Mouse (Mus musculus) brown adipose tissue, adult 24 weeks (tissue): ENCODE data around the gene Ahctf1. TPM values are rescaled to one million over a fixed set of nuclear protein-coding genes. Genes with fewer than 3 reads are reported as not detected.
"Not testable (repeated sequence)": the region's sequence is repeated elsewhere in the genome, so short reads cannot be mapped to it uniquely, and the experiment has no call there.

ENCODE experiments used
- H3K27ac ChIP-seq: fragments of 200-500 bp; replicated peaks from 2 replicates; pipeline ENCODE4 v1.5.1; 2012; ENCODE audit warnings: low read depth, mild to moderate bottlenecking, low read length
- H3K4me1 ChIP-seq: fragments of 200-500 bp; 2 replicates; pipeline ENCODE4 v1.6.1; 2012; ENCODE audit warnings: low read length, mixed read lengths; ENCODE audit not compliant: control insufficient read depth, insufficient read depth, insufficient read length
- H3K4me3 ChIP-seq: fragments of 200-500 bp; 2 replicates; pipeline ENCODE4 v1.5.1; 2012; ENCODE audit warnings: low read depth, mild to moderate bottlenecking, low read length, moderate library complexity; ENCODE audit not compliant: insufficient read depth
- polyA plus RNA-seq: library from polyadenylated mRNA; stranded (reverse); fragments of >200 nt; gene quantifications from 2 replicates; pipeline ENCODE4 v1.2.4, GENCODE M21; 2012; ENCODE audit not compliant: missing spikeins, insufficient read depth, insufficient read length

Ahctf1 gene
- polyA plus RNA-seq, 1 experiment, result 8.3 TPM

- H3K4me3 ChIP-seq, H3K4me1 ChIP-seq, H3K27ac ChIP-seq: not testable (repeated sequence)
These were observed 15.2 kb upstream of the Ahctf1 start for GRCm38 (mm10) chr1:179818490-179819278.

GRCm38 (mm10) chr1:179814616-179815015 is 11.1 kb upstream of the Ahctf1 start:
- H3K27ac ChIP-seq, result no peak overlapping the region
- H3K4me1 ChIP-seq, result no peaks in the 10 kb centered on the region
- H3K4me3 ChIP-seq, result no peak overlapping the region

GRCm38 (mm10) chr1:179813385-179813784 is 9.9 kb upstream of the Ahctf1 start:
- H3K4me3 ChIP-seq, result no peak overlapping the region
- H3K4me1 ChIP-seq, result no peaks in the 10 kb centered on the region
- no peak overlapping the region for H3K27ac ChIP-seq

GRCm38 (mm10) chr1:179808300-179808699 is 4.8 kb upstream of the Ahctf1 start:
- no peaks in the 10 kb centered on the region for H3K4me1 ChIP-seq
- no peak overlapping the region for H3K4me3 ChIP-seq
- H3K27ac ChIP-seq, result no peak overlapping the region

GRCm38 (mm10) chr1:179807468-179807867 is 4.0 kb upstream of the Ahctf1 start:
- Histone ChIP-seq H3K27ac (no peak overlapping the region), H3K4me1 (no peaks in the 10 kb centered on the region), H3K4me3 (no peak overlapping the region)

GRCm38 (mm10) chr1:179805751-179806150 is 2.3 kb upstream of the Ahctf1 start:
- no peak overlapping the region for H3K4me3 ChIP-seq
- no peaks in the 10 kb centered on the region for H3K4me1 ChIP-seq
- H3K27ac ChIP-seq, result no peak overlapping the region

GRCm38 (mm10) chr1:179804140-179804881 is 831 bp upstream of the Ahctf1 start:
- Histone ChIP-seq H3K4me1 (no peaks in the 10 kb centered on the region; the same call in 1 of the 2 replicates), H3K4me3 (peak overlapping the region; percentile 87), H3K27ac (peak overlapping the region; percentile 44; the same call in 1 of the 2 replicates)

- H3K27ac ChIP-seq, result peak within 1 kb of the TSS; percentile 91
- peak within 1 kb of the TSS; percentile 87 for H3K4me3 ChIP-seq
- no peaks in the 10 kb centered on the region; the same call in 1 of the 2 replicates for H3K4me1 ChIP-seq
These were observed 619 bp downstream of the Ahctf1 start, which contains the start of gene Gm10518 for GRCm38 (mm10) chr1:179802610-179803512. Gene Gm10518 (plus strand): TSS chr1:179803376.

- Histone ChIP-seq H3K4me1 (no peaks in the 10 kb centered on the region; the same call in 1 of the 2 replicates), H3K4me3 (no peak overlapping the region), H3K27ac (no peak overlapping the region)
These were observed 4.7 kb downstream of the Ahctf1 start for GRCm38 (mm10) chr1:179798794-179799193.

- no peak overlapping the region for H3K27ac ChIP-seq
- no peak overlapping the region for H3K4me3 ChIP-seq
- H3K4me1 ChIP-seq, result no peaks in the 10 kb centered on the region
These were observed 16.2 kb downstream of the Ahctf1 start for GRCm38 (mm10) chr1:179787281-179787680.

GRCm38 (mm10) chr1:179785502-179785901 is 18.0 kb downstream of the Ahctf1 start:
- H3K4me3 ChIP-seq, result no peak overlapping the region
- H3K27ac ChIP-seq, result no peak overlapping the region
- H3K4me1 ChIP-seq, result no peaks in the 10 kb centered on the region

GRCm38 (mm10) chr1:179784098-179784497 is 19.4 kb downstream of the Ahctf1 start:
- no peak overlapping the region for H3K27ac ChIP-seq
- H3K4me1 ChIP-seq, result no peaks in the 10 kb centered on the region
- H3K4me3 ChIP-seq, result no peak overlapping the region

- H3K4me3 ChIP-seq, result no peak overlapping the region
- H3K27ac ChIP-seq, result no peak overlapping the region
These were observed 26.6 kb downstream of the Ahctf1 start for GRCm38 (mm10) chr1:179776831-179777230.

GRCm38 (mm10) chr1:179760553-179760952 is 42.9 kb downstream of the Ahctf1 start:
- H3K4me1 ChIP-seq, result no peaks in the 10 kb centered on the region
- H3K4me3 ChIP-seq, result no peak overlapping the region
- H3K27ac ChIP-seq, result no peak overlapping the region

More at GRCm38 (mm10) chr1:179776831-179777230, 26.6 kb downstream of the Ahctf1 start:
- no peaks in the 10 kb centered on the region for H3K4me1 ChIP-seq

GRCm38 (mm10) chr1:179760086-179760485 is 43.4 kb downstream of the Ahctf1 start:
- Histone ChIP-seq H3K4me1 (no peaks in the 10 kb centered on the region), H3K4me3 (no peak overlapping the region), H3K27ac (no peak overlapping the region)
